Mouse (Mus musculus) megakaryocyte-erythroid progenitor cell, adult 5-6 weeks (primary cell): ENCODE data around the gene Zbtb8a. TPM values are rescaled to one million over a fixed set of nuclear protein-coding genes. Genes with fewer than 3 reads are reported as not detected.
"Not testable (repeated sequence)": the region's sequence is repeated elsewhere in the genome, so short reads cannot be mapped to it uniquely, and the experiment has no call there.

Experiments
- ATAC-seq: replicated peaks from 2 replicates; pipeline ENCODE4 v1.8.0; 2016; ENCODE audit warnings: mild to moderate bottlenecking, inconsistent platforms; ENCODE audit not compliant: severe bottlenecking, poor library complexity, low FRiP score, low TSS enrichment
- total RNA-seq, 2 experiments: library from RNA; stranded (forward) in 1 of 2; stranded (reverse) in 1 of 2; fragments of 200-1000, 215-1000 nt in 1 of 2; fragments of >200 nt in 1 of 2; fragmentation: Nextera tagmentation in 1 of 2; gene quantifications; 2 replicates each; pipeline ENCODE4 v1.2.3; 2014 to 2017

Gene Zbtb8a
- total RNA-seq (2014; fragmentation: Nextera tagmentation) (4.4 and 6.9 TPM in 2 replicates), total RNA-seq (2017) (13.3 and 22.2 TPM in 2 replicates)

- ATAC-seq = 0 out of 2 replicates have a peak, but pooled peaks have one; percentile 40
These were observed at the start of gene Zbtb8a for GRCm38 (mm10) chr4:129377601-129378390. TSS of gene Zbtb8a (minus strand) at chr4:129378116.

DNA sequence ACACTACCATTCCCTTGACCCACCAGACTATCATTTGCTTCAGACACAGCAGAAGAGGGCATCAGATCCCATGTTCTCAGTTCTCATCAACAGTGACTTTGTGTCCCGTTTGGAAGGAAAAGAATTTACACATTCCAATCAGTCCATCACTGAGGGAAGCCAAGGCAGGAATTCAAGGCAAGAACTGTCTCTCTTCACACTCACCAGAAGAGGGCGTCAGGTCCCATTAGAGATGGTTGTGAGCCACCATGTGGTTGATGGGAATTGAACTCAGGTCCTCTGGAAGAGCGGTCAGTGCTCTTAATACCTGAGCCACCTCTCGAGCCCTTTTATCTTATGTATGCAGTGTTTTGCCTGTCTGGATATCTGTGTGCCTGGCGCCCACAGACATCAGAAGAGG lies 40.4 kb upstream of the Zbtb8a start:
- no peak for ATAC-seq

DNA sequence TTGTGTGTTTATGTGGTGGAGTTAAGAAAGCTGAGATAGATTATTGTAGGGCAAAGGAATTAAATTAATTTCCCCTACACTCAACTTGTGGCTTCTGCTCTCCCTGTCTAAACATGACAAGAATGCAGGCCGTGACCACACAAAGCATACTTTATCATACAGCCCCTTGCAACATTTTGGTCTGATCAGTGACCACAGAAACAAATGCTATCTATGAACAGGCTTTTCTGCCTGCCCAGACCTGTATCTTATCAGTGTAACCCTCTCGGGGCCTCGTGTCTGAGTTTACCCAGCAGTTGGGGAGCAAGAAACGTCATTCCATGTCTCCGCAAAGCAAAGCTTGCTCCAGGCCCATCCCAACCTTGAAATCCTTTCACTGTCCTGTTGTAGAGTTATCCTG lies 38.6 kb upstream of the Zbtb8a start:
- peak; percentile 96 for ATAC-seq

DNA sequence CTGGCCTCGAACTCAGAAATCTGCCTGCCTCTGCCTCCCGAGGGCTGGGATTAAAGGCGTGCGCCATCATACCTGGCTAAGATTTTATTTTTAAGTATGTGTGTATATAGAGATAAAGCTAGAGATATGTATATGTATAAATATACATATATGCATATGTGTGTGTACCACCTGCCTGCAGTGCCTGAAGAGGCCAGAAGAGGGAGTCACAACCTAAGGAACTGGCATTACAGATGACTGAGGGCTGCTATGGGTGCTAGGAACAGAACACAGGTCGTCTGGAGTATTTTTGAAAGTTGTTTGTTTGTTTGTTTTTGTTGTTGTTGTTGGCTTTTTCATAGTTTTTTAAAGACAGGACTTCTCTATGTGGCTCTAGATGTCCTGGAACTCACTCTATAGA lies 38.0 kb upstream of the Zbtb8a start:
- no peak for ATAC-seq

GRCm38 (mm10) chr4:129410991-129411390 lies 33.1 kb upstream of the Zbtb8a start:
- ATAC-seq = no peak

DNA sequence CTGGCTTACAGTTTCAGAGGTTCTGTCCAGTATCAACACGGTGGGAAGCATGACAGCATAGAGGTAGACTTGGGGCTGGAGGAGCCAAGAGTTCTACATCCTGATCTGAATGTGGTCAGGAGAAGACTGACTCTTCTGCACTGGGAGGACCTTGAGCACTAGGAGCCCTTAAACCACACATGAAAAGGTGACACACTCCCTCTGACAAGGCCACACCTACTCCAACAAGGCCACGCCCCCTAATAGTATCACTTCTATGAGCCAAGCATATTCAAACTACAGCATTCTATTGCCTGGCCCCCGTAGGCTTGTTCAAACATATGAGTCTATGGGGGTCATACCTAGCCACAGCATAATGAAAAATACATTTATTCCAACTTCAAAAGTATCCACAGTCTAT lies 32.6 kb upstream of the Zbtb8a start:
- ATAC-seq = not testable (repeated sequence)

GRCm38 (mm10) chr4:129406447-129406846 lies 28.5 kb upstream of the Zbtb8a start:
- ATAC-seq = peak; percentile 96

GRCm38 (mm10) chr4:129399813-129400212 lies 21.9 kb upstream of the Zbtb8a start:
- ATAC-seq = no peak

- no peak for ATAC-seq
These were observed 19.0 kb upstream of the Zbtb8a start for GRCm38 (mm10) chr4:129396960-129397359.

DNA sequence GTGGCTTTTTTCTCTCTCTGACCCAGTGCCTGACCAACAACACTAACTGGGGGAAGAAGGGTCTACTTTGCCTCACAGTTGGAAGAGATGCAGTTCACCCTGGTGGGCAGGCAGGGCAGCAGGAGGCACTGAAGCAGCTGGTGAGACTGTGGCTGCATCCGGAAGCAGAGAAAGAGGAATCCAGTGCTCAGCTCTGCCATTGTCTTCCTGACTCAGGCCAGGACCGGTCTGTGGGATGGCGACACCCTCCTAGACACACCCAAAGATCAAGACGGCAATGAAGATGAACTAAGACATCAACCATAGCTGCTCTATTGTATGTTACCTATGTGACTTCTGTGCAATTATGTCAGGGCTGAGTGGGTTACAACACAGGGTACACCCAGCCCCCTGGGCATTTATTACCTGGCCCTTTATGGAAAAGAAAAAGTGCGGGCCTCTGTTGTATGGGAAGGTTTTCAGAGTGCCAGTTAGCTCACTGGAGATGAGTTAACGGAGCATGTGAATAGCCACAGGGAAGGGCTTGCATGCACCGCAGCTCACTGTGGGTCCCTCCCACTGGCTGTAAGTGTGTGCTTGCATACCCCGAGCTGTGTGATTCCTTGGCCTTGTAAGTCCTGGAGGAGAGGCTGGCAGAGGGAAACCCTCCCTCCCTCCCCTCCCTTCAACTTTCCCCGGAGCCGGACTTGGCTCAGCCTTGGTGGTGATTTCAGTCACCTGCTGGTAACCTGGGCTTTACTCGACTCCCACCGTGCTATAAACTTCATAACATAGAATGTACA lies 16.4 kb upstream of the Zbtb8a start:
- no peak for ATAC-seq

GRCm38 (mm10) chr4:129390936-129391557 lies 13.1 kb upstream of the Zbtb8a start:
- no peak for ATAC-seq

- no peak for ATAC-seq
These were observed 12.4 kb upstream of the Zbtb8a start for GRCm38 (mm10) chr4:129390216-129390743.

DNA sequence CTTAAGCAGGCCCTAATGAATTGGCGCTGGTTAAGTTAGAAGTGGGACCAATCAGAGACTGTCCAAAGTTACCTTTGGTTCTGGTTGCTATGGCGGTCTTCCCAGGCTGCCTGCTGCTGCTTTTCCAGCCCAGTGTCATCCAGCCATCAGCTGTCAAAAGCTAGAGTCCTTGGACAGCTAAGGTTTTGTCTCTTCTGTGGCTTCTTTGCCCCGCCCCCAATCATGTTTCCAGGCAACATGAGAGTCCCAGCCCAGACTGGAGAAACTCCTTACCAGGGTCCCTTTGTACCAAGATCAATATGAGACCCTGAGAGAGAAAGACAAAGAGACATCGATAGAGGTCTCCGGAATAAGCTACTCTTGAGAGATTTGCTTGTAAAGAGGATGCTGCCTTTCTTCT lies 10.5 kb upstream of the Zbtb8a start:
- no peak for ATAC-seq

DNA sequence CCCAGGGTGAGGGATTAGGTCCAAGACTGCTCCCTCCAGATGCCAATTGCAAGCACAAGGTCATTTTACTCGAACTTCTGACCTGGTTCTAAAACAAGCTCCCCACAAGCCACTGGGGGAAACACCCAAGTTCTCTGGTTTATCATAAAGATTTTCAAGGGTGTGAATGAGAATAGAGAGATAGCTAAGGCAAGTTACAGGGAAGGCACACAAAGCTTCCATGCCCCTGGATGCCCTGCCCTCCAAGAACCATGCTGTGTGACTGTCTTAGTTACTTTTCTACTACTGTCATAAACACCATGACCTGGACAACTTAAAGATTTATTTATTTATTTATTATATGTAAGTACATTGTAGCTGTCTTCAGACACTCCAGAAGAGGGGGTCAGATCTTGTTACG lies 9.1 kb upstream of the Zbtb8a start:
- ATAC-seq = peak; percentile 65

DNA sequence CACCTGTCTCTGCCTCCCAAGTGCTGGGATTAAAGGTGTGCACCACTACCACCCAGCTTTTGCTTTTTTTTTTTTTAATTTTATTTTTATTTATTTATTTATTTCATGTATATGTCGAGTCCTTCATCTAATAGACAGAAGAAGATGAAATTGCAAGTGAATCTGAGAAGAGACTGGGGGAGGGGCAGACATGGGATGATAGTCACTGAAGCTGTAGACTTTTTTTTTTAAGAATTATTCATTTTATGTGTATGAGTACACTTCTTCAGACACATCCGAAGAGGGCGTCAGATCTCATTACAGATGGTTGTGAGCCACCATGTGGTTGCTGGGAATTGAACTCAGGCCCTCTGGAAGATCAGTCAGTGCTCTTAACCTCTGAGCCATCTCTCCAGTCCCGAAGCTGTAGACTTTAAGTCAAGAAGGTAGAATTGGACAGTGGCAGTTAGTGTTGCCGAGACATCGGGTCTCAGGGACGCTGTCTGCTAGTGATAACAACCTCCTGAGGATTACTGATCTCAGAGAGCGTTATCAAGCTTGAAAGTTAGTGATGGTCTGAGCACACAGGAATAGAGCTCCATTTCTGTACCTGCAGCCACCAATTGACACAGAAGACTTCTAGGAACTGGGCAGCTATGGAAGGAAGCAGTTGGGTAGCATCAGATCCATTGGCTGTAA lies 8.5 kb upstream of the Zbtb8a start:
- ATAC-seq = peak; percentile 92

DNA sequence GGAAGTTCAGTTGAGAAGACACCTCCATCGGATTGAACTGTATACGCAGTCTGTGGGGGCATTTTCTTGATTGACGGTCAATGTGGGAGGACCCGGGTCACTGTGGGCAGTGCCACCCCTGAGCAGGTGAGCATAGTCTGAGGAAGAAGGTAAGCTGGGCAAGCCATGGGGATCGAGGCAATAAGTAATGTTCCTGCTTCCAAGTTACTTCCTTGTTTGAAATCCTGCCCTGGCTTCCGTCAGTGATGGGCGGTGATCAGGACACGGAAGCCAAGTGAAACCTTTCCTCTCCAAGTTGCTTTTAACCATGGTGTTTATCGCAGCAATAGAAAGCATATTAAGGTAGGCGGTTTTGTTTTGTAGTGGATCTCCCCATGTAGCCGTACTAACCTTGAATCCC lies 7.8 kb upstream of the Zbtb8a start:
- no peak for ATAC-seq

DNA sequence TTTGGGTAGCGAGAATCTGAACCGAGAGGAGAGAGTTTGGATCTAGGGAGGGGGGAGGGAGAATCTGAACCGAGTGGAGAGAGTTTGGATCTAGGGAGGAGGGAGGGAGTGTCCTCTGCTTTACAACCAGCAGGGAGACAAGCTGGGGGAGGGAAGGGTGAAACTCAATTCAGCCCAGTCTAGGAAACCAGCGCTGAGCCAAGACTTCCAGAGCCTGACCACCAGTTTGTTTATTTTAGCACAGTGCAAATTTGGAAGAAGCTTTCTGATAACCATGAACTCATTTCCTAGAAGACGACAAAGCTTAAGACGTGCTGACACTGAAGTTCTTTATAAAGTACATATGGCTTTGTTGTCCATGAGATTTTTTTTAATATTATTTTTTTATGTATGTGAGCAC lies 6.5 kb upstream of the Zbtb8a start:
- ATAC-seq = no peak

- ATAC-seq = no peak
These were observed 5.7 kb upstream of the Zbtb8a start for GRCm38 (mm10) chr4:129383586-129383985.

- ATAC-seq = no peak
These were observed 4.6 kb upstream of the Zbtb8a start for GRCm38 (mm10) chr4:129382488-129382887.
